Mouse (Mus musculus) lung, postnatal 14 days (tissue): ENCODE measurements around the gene Chst15.

Experiments used
- DNase-seq: peaks from one replicate; pipeline ENCODE4 v3.0.0; 2021

Gene Chst15

GRCm38 (mm10) chr7:132299661-132300210 is 17.3 kb downstream of the Chst15 start:
- DNase-seq, result no peak

DNA sequence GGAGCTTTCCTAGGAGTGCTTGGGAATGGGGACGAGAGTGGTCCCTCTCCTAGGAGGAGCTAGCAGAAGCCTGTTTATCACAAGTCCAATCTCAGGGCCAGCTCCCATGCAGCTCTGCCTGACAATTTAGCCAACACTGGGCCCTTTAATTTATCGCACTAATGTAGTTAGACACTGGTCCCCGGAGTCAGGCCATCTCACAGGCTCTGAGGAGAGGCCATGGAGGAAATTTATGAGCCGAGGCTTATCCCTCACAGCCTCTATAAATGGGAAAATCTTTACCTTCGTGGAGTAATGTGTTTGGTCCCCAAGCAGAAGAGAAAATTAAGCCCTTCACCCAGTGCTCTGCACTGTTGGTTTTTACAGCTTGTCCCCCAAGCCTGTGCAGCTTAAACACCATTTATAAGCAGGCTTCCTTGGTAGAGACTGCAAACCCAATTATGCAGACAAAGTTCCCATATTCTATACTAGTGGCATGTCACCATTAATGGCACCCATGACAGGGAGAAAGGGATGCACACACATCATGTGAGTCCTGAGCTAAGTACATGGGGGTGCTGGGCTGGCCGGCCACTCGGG is 18.5 kb downstream of the Chst15 start:
- no peak for DNase-seq

- peak; percentile 55 for DNase-seq
These were observed 20.2 kb downstream of the Chst15 start for GRCm38 (mm10) chr7:132296661-132297443.

DNA sequence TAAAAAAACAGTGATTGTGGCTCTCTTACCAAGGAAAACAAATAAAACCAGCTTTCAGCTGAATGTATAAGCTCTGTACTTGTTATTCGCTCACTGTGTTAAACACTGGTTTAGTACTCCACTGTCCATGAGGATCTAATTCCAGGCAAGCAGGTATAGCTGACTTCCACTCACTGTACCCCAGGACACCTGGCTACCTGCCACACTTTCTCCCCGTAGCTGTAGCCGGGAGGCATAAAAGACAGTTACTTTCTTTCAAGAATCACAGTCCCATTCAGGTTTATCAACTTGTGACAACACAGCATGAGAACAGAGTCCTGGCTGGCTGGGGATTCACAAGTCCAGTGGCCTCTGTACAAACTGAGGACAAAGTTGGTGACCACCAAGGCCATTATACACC is 20.9 kb downstream of the Chst15 start:
- no peak for DNase-seq

DNA sequence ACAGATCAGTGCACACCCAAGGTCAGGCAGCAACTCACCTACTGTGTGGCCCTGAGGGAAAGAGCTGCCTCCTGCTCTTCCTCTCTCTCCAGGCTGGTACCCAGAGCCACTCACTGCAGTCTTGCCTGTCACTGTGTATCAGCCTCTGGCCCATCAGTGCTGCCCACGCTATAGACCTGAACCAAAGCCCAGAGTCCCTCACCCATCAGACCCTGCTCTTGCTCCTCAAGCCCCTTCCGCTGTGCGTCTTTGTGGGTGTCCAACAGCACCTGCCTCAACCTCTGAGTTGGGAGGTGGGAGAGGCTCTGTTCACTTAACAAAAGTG is 29.7 kb downstream of the Chst15 start:
- no peak for DNase-seq

DNA sequence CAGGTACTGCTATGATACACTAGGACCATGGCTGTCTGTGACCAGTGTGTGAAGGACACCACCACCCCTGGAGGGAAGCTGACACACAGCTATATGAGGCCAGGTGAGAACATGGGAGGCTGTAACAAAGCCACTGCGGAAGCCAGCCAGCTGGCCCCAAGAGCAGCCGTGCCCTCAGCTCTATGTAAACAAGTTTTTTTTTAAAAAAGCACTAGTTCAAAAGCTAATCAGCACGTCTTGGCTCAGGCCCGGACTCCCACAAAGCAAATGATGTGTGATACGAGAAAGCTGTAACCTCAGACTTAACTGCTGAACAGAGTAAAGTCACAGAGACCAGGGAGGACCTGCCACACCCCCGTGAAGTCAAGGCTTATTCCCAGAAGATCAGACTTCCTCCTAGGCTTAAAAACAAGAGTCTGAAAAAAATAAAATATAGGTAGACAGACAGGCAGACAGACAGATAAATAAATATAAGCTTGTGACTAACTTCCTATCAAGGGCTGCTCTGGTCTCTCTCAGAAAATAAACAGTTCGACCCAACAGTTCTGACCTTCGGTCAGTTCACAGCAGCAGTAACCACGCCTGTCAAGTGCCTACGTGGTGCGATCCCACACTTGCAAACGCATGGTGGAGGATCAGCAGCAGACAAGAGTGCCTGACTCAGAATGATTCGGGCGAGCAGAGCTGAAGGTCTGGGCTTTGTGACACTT is 30.2 kb downstream of the Chst15 start:
- DNase-seq, result peak; percentile 32

DNA sequence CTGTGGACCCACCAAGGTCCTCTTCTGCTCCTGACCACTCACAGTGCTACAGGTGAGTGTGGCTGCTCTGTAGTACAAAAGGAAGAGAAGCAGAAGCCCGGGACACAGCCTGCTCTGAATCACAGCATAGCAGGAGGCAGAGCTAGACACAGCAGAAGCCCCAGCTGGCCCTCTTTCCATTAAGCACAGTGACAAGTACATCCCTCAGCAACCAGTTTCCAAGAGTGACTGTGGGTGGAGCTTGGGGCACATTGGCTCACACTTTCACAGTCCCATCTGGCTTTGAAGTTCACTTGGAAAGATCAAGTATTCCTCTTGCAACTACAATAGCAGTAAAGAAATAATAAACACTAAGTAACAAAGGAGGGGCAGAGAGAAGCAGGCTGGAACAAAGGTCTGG is 32.2 kb downstream of the Chst15 start:
- DNase-seq, result no peak

- no peak for DNase-seq
These were observed 32.8 kb downstream of the Chst15 start for GRCm38 (mm10) chr7:132284048-132284737.

DNA sequence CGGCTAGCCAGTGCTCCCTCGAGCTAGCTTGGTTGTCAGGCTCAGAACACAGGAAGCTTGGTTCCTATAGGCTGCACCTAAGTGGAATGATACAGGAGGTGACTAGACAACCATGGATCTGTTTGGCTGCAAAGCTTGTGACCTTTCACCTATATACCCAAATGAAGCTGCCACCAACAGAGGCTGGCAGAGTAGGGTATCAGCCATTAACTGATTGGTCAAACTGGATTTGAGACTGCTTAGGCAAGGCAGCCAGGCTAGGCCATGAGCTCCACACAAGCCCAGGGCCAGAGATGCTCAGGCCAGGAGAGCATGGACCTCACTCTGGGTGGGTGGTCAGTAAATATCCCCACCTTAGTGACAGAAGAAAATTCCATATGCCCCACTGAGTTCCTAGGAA is 34.5 kb downstream of the Chst15 start:
- no peak for DNase-seq

- DNase-seq, result no peak
These were observed 34.9 kb downstream of the Chst15 start for GRCm38 (mm10) chr7:132282161-132282560.

DNA sequence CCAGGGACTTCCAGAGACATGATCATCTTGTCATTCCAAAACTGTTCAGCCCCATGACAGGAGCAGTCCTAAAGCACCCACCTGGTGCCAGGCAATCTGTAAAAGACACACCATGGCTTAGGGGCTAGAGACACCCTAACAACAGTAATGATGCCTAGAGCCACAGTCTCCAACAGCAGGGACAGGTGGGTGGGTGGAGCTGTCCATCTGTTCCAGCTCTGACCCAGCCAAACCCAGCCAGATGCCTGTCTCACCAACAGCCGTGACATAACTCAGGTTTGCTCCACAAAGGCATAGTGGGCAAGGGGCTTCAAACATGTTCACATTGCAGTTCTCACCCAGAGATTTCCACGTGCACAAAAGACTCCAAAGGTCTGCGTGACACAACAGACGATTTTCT is 35.3 kb downstream of the Chst15 start:
- no peak for DNase-seq

DNA sequence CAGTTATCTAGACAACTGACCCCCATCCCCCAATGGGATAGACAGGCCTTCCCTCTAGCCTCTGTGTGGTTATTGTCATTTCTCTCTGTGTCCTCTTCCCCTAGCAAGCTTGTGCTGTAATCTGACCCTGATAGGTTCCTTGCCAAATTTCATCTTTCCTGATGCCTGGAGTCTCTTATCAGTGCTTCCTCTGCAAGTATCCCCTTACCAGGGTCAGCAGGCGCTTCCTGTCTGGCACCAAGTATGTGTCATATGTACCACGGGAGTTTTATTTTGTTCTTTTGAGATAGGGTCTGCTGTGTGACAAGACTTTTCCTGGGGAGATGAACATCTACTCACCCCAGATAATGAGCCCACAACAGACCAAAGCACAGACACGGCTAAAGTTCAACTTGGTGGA is 38.4 kb downstream of the Chst15 start:
- no peak for DNase-seq

DNA sequence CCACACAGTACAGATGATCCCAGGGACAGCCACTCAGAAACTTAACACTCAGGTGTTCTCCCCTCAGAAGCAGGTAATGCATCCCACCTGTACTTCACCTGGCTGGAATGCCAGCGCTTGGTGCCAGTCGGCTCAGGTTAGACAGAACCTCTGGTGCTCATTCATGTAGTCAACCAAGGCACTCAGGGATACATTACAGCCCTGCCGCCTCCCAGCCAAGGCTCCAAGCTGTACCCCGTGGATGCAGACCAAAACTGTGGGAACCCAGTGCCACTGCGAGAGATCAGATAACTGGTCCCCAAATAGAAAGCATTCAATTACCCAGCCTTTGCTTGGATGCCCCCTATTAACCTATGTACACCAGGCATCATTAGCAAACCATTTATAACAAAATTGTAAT is 40.7 kb downstream of the Chst15 start:
- DNase-seq, result no peak

GRCm38 (mm10) chr7:132273741-132274513 is 43.1 kb downstream of the Chst15 start:
- no peak for DNase-seq

DNA sequence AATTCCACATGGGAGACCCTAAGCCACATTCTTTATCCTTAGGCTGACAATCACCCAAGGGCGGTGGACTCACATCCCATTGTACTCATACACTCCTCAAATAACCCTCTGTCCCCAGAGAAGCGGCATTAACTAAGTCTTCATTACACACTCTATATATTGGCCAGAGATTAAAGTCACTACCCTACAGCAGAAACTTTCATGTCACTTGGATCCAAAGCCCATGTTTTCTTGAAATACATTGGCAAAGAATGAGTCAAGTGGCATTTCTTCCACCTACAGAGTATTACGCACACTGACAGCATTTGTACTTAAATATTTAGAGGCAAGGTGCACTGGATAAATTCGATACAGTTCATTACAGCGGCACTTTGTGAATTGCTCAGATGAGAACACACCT is 44.0 kb downstream of the Chst15 start:
- no peak for DNase-seq

GRCm38 (mm10) chr7:132270364-132270763 is 46.7 kb downstream of the Chst15 start:
- no peak for DNase-seq

GRCm38 (mm10) chr7:132269661-132270060 is 47.4 kb downstream of the Chst15 start:
- DNase-seq, result no peak

- DNase-seq, result no peak
These were observed 49.1 kb downstream of the Chst15 start for GRCm38 (mm10) chr7:132267721-132268498.

- no peak for DNase-seq
These were observed 52.3 kb downstream of the Chst15 start for GRCm38 (mm10) chr7:132264763-132265162.

GRCm38 (mm10) chr7:132263186-132263585 is 53.8 kb downstream of the Chst15 start:
- DNase-seq, result no peak

- no peak for DNase-seq
These were observed 54.3 kb downstream of the Chst15 start for GRCm38 (mm10) chr7:132262696-132263095.

DNA sequence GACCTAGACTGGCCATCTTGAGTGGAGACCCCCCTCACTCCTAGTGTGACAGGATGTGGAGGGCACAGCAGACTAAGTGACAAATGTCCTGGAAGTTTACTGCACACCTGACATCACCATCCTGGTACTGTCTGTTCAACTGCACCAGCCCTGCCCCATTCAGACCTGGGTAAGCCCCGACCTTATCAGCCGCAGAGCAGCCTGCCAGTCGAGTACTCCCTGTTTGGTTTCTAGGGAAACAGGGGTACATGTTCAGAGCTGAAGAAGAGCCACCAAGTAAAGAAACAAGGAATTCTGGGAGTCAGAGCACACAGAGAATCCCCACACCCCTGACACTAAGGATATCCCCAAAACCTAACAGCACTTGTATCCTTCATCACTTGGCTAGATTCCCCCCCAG is 55.1 kb downstream of the Chst15 start:
- no peak for DNase-seq
